Mouse (Mus musculus): Measurements from ENCODE around the gene Usf3. TPM values are rescaled to one million over a fixed set of nuclear protein-coding genes. Genes with fewer than 3 reads are reported as not detected.

The Usf3 gene
- polyA plus RNA-seq, 1 experiment from 2014 or later, result 2.3 TPM

GRCm38 (mm10) chr16:44140186-44140787 lies 32.8 kb upstream of the Usf3 start:
- TF ChIP-seq CTCF (IDR thresholded peaks at IDR 0.05; ENCODE audit: low read depth), result peak; percentile 76
- H3K4me1 ChIP-seq (replicated peaks; ENCODE audit: control insufficient read depth, insufficient read depth, low read length), result 0 out of 2 replicates have a peak, but pooled peaks cover 3% of the 10 kb centered on the region

GRCm38 (mm10) chr16:44141483-44141882 lies 31.6 kb upstream of the Usf3 start:
- Histone ChIP-seq H3K4me2 (replicated peaks; ENCODE audit: low read depth) (peak overlapping the region; percentile 90), H3K27ac (ENCODE audit: low read depth, low read length) (no peak overlapping the region), H3K9me3 (ENCODE audit: control insufficient read depth) (no peaks in the 10 kb centered on the region), H3K36me3 (ENCODE audit: control insufficient read depth, insufficient read depth) (no peaks in the 10 kb centered on the region), H3K27me3 (replicated peaks; ENCODE audit: control insufficient read depth, insufficient read depth, low read length) (no peaks in the 10 kb centered on the region), H3K4me3 (ENCODE audit: low read depth, low read length) (peak overlapping the region; percentile 97), H3K9ac (ENCODE audit: low read depth, low read length) (peak overlapping the region; percentile 7; the same call in 1 of the 2 replicates), H3K4me1 (replicated peaks; ENCODE audit: control insufficient read depth, insufficient read depth, low read length) (0 out of 2 replicates have a peak, but pooled peaks cover 3% of the 10 kb centered on the region)
- 17% methylated on average over 6 of the region's 6 CpGs for WGBS
- TF ChIP-seq CTCF (IDR thresholded peaks at IDR 0.05; ENCODE audit: low read depth), result no peak
- no peak for ATAC-seq

More at GRCm38 (mm10) chr16:44140186-44140787, 32.8 kb upstream of the Usf3 start:
- H3K9me3 ChIP-seq (ENCODE audit: control insufficient read depth), result no peaks in the 10 kb centered on the region
- H3K4me2 ChIP-seq (replicated peaks; ENCODE audit: low read depth), result peak overlapping the region; percentile 90
- ATAC-seq, result peak; percentile 62
- H3K9ac ChIP-seq (ENCODE audit: low read depth, low read length), result peak overlapping the region; percentile 95
- peak overlapping the region; percentile 99 for H3K27ac ChIP-seq (ENCODE audit: low read depth, low read length)
- H3K4me3 ChIP-seq (ENCODE audit: low read depth, low read length), result peak overlapping the region; percentile 97
- no peaks in the 10 kb centered on the region for H3K36me3 ChIP-seq (ENCODE audit: control insufficient read depth, insufficient read depth)
- under 1% methylated on average over 43 of the region's 44 CpGs for WGBS
- H3K27me3 ChIP-seq (replicated peaks; ENCODE audit: control insufficient read depth, insufficient read depth, low read length), result no peaks in the 10 kb centered on the region

GRCm38 (mm10) chr16:44149002-44149767 lies 23.9 kb upstream of the Usf3 start:
- no peak overlapping the region for H3K9ac ChIP-seq (ENCODE audit: low read depth, low read length)
- no peaks in the 10 kb centered on the region for H3K36me3 ChIP-seq (ENCODE audit: control insufficient read depth, insufficient read depth)
- no peaks in the 10 kb centered on the region for H3K9me3 ChIP-seq (ENCODE audit: control insufficient read depth)
- H3K4me3 ChIP-seq (ENCODE audit: low read depth, low read length), result no peak overlapping the region
- TF ChIP-seq CTCF (IDR thresholded peaks at IDR 0.05; ENCODE audit: low read depth), result peak; percentile 50
- no peak overlapping the region for H3K27ac ChIP-seq (ENCODE audit: low read depth, low read length)
- no peaks in the 10 kb centered on the region for H3K4me1 ChIP-seq (replicated peaks; ENCODE audit: control insufficient read depth, insufficient read depth, low read length)
- 84% methylated on average over 1 of the region's 1 CpGs for WGBS
- no peaks in the 10 kb centered on the region for H3K27me3 ChIP-seq (replicated peaks; ENCODE audit: control insufficient read depth, insufficient read depth, low read length)
- ATAC-seq, result no peak
- no peak overlapping the region for H3K4me2 ChIP-seq (replicated peaks; ENCODE audit: low read depth)

GRCm38 (mm10) chr16:44154497-44155057 lies 18.5 kb upstream of the Usf3 start:
- Histone ChIP-seq H3K27ac (ENCODE audit: low read depth, low read length) (no peak overlapping the region), H3K4me2 (replicated peaks; ENCODE audit: low read depth) (no peak overlapping the region), H3K9ac (ENCODE audit: low read depth, low read length) (no peak overlapping the region), H3K9me3 (ENCODE audit: control insufficient read depth) (no peaks in the 10 kb centered on the region), H3K4me1 (replicated peaks; ENCODE audit: control insufficient read depth, insufficient read depth, low read length) (no peaks in the 10 kb centered on the region), H3K27me3 (replicated peaks; ENCODE audit: control insufficient read depth, insufficient read depth, low read length) (no peaks in the 10 kb centered on the region), H3K4me3 (ENCODE audit: low read depth, low read length) (no peak overlapping the region), H3K36me3 (ENCODE audit: control insufficient read depth, insufficient read depth) (peaks cover 10% of the 10 kb centered on the region)
- ATAC-seq, result no peak
- WGBS, result 63% methylated on average over 6 of the region's 6 CpGs
- TF ChIP-seq CTCF (IDR thresholded peaks at IDR 0.05; ENCODE audit: low read depth), result peak; percentile 25; the same call in 1 of the 2 replicates

GRCm38 (mm10) chr16:44159325-44159724 lies 13.7 kb upstream of the Usf3 start:
- no peak overlapping the region for H3K9ac ChIP-seq (ENCODE audit: low read depth, low read length)
- no peak overlapping the region for H3K4me2 ChIP-seq (replicated peaks; ENCODE audit: low read depth)
- ATAC-seq, result no peak
- H3K27me3 ChIP-seq (replicated peaks; ENCODE audit: control insufficient read depth, insufficient read depth, low read length), result no peaks in the 10 kb centered on the region
- H3K36me3 ChIP-seq (ENCODE audit: control insufficient read depth, insufficient read depth), result peaks cover 13% of the 10 kb centered on the region
- no peaks in the 10 kb centered on the region for H3K4me1 ChIP-seq (replicated peaks; ENCODE audit: control insufficient read depth, insufficient read depth, low read length)
- no peaks in the 10 kb centered on the region for H3K9me3 ChIP-seq (ENCODE audit: control insufficient read depth)
- H3K27ac ChIP-seq (ENCODE audit: low read depth, low read length), result no peak overlapping the region
- no peak overlapping the region for H3K4me3 ChIP-seq (ENCODE audit: low read depth, low read length)
- TF ChIP-seq CTCF (IDR thresholded peaks at IDR 0.05; ENCODE audit: low read depth), result no peak
- WGBS, result 85% methylated on average over 7 of the region's 7 CpGs

GRCm38 (mm10) chr16:44163831-44164230 lies 9.2 kb upstream of the Usf3 start:
- no peaks in the 10 kb centered on the region for H3K9me3 ChIP-seq (ENCODE audit: control insufficient read depth)
- 84% methylated on average over 2 of the region's 2 CpGs for WGBS
- no peak for ATAC-seq

More at GRCm38 (mm10) chr16:44163831-44164230, 9.2 kb upstream of the Usf3 start:
- Histone ChIP-seq H3K9ac (ENCODE audit: low read depth, low read length) (no peak overlapping the region), H3K4me2 (replicated peaks; ENCODE audit: low read depth) (no peak overlapping the region), H3K4me1 (replicated peaks; ENCODE audit: control insufficient read depth, insufficient read depth, low read length) (no peaks in the 10 kb centered on the region), H3K27ac (ENCODE audit: low read depth, low read length) (no peak overlapping the region), H3K4me3 (ENCODE audit: low read depth, low read length) (no peak overlapping the region), H3K36me3 (ENCODE audit: control insufficient read depth, insufficient read depth) (peaks cover 8% of the 10 kb centered on the region; the same call in 1 of the 2 replicates), H3K27me3 (replicated peaks; ENCODE audit: control insufficient read depth, insufficient read depth, low read length) (no peaks in the 10 kb centered on the region)
- no peak for TF ChIP-seq CTCF (IDR thresholded peaks at IDR 0.05; ENCODE audit: low read depth)
